Mouse (Mus musculus) lung, postnatal 0 days (tissue): ENCODE data around the gene Stat6. TPM values are rescaled to one million over a fixed set of nuclear protein-coding genes. Genes with fewer than 3 reads are reported as not detected.

ENCODE experiments used
- ATAC-seq: fragments of 200-750 bp; cut with Nextera tagmentation; 2 replicates; pipeline ENCODE4 v1.8.0; 2017; ENCODE audit warnings: moderate library complexity
- DNase-seq: peaks from one replicate; pipeline ENCODE4 v3.0.0-alpha.2; 2016; ENCODE audit warnings: low spot score
- H3K27ac ChIP-seq: fragments of 300-500 bp; sonication (generic); 2 replicates; pipeline ENCODE4 v1.5.1; 2014; ENCODE audit warnings: antibody characterized with exemption, mild to moderate bottlenecking, low read length, mixed read lengths
- H3K27me3 ChIP-seq: fragments of 300-500 bp; sonication (generic); replicated peaks from 2 replicates; pipeline ENCODE4 v1.6.1; 2014; ENCODE audit warnings: low read length, mixed read lengths; ENCODE audit not compliant: insufficient read depth
- H3K36me3 ChIP-seq: fragments of 300-500 bp; sonication (generic); 2 replicates; pipeline ENCODE4 v1.6.1; 2014; ENCODE audit warnings: low read length, mixed read lengths; ENCODE audit not compliant: insufficient read depth
- H3K4me1 ChIP-seq: fragments of 300-500 bp; sonication (generic); 2 replicates; pipeline ENCODE4 v1.6.1; 2014; ENCODE audit warnings: antibody characterized with exemption, low read depth, low read length, mixed read lengths; ENCODE audit not compliant: insufficient read depth
- H3K4me2 ChIP-seq: fragments of 300-500 bp; sonication (generic); replicated peaks from 2 replicates; pipeline ENCODE4 v1.6.1; 2014; ENCODE audit warnings: low read depth, mild to moderate bottlenecking, low read length, moderate library complexity, mixed read lengths
- H3K4me3 ChIP-seq: fragments of 300-500 bp; sonication (generic); 2 replicates; pipeline ENCODE4 v1.5.1; 2014; ENCODE audit warnings: low read depth, low read length
- H3K9ac ChIP-seq: fragments of 300-500 bp; sonication (generic); replicated peaks from 2 replicates; pipeline ENCODE4 v1.6.1; 2014; ENCODE audit warnings: low read depth, mild to moderate bottlenecking
- H3K9me3 ChIP-seq: fragments of 300-500 bp; sonication (generic); 2 replicates; pipeline ENCODE4 v1.6.1; 2016; ENCODE audit warnings: low read length, mixed read lengths
- CTCF ChIP-seq: IDR thresholded peaks from 2 replicates; pipeline ENCODE4 v1.5.1; 2016; ENCODE audit warnings: antibody characterized with exemption, mild to moderate bottlenecking
- EP300 ChIP-seq: IDR thresholded peaks from 2 replicates; pipeline ENCODE4 v1.6.1; 2016; ENCODE audit warnings: antibody characterized with exemption, mild to moderate bottlenecking, control low read depth
- WGBS: fragments of 180-500 bp; shearing (Covaris S2); extraction: QIAGEN DNeasy Blood & Tissue Kit; methylation state at CpG from one replicate; pipeline ENCODE4 v1.1.7; 2014; 5-methylcytosine and 5-hydroxymethylcytosine counted together
- polyA plus RNA-seq: library from polyadenylated mRNA; unstranded; fragments of >200 nt; fragmentation: Nextera tagmentation; extraction: Ambion mirVana; gene quantifications from 2 replicates; pipeline ENCODE4 v1.2.1, GENCODE M21; 2015

The Stat6 gene
- polyA plus RNA-seq, 1 experiment from 2014 or later: 39.1 TPM

DNA sequence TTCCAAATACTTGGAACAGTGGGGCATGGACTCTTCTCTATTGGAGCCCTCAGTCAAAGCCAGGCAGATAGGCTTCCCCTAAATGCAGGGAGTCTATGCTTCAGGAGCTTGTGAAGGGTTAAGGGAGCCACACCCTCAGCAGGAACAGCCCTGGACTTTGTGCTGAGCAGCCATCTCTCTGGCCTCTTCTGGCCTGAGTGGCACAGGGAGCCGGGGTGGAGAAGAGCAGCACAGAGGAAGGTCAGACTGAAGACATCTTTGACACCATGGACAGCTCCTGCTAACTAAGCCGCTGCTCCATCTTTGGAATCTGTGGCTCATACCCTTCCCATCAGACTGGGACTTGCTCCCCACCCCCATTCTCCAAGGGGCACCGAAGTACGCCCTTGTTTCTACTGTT, 60.5 kb downstream of the Stat6 start:
- no peaks in the 10 kb centered on the region for H3K27me3 ChIP-seq
- H3K27ac ChIP-seq: no peak overlapping the region
- DNase-seq (peak; percentile 22), ATAC-seq (no peak)
- TF ChIP-seq CTCF (no peak), EP300 (no peak)
- no peaks in the 10 kb centered on the region for H3K9me3 ChIP-seq
- no peak overlapping the region for H3K4me3 ChIP-seq
- H3K4me1 ChIP-seq: no peaks in the 10 kb centered on the region
- no peak overlapping the region for H3K4me2 ChIP-seq
- no peak overlapping the region for H3K9ac ChIP-seq
- whole genome bisulfite sequencing: 31% methylated on average over 4 of the region's 4 CpGs
- peaks cover 4% of the 10 kb centered on the region; the same call in 1 of the 2 replicates for H3K36me3 ChIP-seq

DNA sequence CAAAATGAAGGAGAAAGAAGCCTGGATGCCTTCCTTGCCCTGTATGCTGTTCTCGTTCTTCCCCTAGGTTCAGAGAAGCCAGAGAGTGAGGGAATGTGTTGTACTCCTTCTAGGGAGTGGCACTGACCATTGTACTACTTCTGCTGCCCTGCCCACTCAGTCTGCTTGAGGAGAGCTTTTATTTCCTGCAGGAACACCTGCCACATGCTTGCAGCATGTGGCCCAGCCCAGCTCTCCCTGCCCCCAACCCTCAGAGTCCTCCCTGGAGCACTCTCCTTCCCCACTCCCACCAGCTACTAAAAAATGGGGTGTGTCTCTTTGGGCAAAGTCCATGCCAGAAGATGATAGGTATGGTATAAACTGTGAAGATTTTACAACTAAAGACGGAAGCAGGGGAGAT, 61.5 kb downstream of the Stat6 start:
- Histone ChIP-seq H3K4me2 (no peak overlapping the region), H3K27ac (no peak overlapping the region), H3K9ac (no peak overlapping the region), H3K9me3 (no peaks in the 10 kb centered on the region), H3K4me1 (no peaks in the 10 kb centered on the region), H3K4me3 (no peak overlapping the region), H3K27me3 (no peaks in the 10 kb centered on the region), H3K36me3 (0 out of 2 replicates have a peak, but pooled peaks cover under 1% of the 10 kb centered on the region)
- DNase-seq: no peak
- ATAC-seq: no peak
- TF ChIP-seq CTCF (no peak), EP300 (no peak)
- 26% methylated on average over 2 of the region's 2 CpGs for WGBS

DNA sequence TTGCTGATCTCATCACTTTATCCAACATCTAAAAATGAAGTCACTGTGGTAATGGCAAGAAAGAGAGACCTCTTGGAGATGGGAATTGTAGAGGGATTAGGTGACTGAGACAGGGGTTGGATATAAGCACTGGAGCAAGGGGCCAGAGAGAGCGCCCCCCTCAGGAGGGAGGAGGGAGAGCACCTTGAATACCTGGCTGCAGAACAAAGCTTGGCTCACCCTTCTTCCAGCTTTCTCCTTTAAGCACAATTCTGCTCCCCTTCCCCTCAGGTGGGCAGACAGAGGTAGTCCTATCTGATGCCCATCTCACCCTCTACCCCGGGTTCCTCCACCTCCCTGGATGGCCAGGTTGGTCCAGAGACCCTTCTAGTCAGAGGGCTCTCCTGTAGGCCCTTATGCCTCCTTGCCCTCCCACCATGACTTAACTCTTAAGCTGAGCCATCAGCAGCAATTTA, 62.0 kb downstream of the Stat6 start, which contains the start of gene Myo1a:
Gene Myo1a, plus strand, starts transcription at position 405 of the 455 bp plus-strand sequence.
- 50% methylated on average over 2 of the region's 2 CpGs for WGBS
- ATAC-seq (no peak), DNase-seq (no peak)
- H3K9ac ChIP-seq: no peak within 1 kb of the TSS
- no peaks in the 10 kb centered on the region for H3K27me3 ChIP-seq
- peak; percentile 10; the same call in 1 of the 2 replicates for TF ChIP-seq CTCF
- no peak for TF ChIP-seq EP300
- no peaks in the 10 kb centered on the region for H3K9me3 ChIP-seq
- H3K4me1 ChIP-seq: no peaks in the 10 kb centered on the region
- H3K27ac ChIP-seq: no peak within 1 kb of the TSS
- no peak within 1 kb of the TSS for H3K4me2 ChIP-seq
- H3K4me3 ChIP-seq: no peak within 1 kb of the TSS
- no peaks in the 10 kb centered on the region for H3K36me3 ChIP-seq

GRCm38 (mm10) chr10:127705783-127706182, 63.0 kb downstream of the Stat6 start:
- H3K9me3 ChIP-seq: no peaks in the 10 kb centered on the region
- H3K4me3 ChIP-seq: no peak overlapping the region
- no peak overlapping the region for H3K9ac ChIP-seq
- no peak for ATAC-seq
- 88% methylated on average over 4 of the region's 4 CpGs for WGBS
- H3K27ac ChIP-seq: no peak overlapping the region
- H3K36me3 ChIP-seq: no peaks in the 10 kb centered on the region
- no peak for DNase-seq
- no peak overlapping the region for H3K4me2 ChIP-seq
- TF ChIP-seq CTCF: no peak
- TF ChIP-seq EP300: no peak
- H3K27me3 ChIP-seq: no peaks in the 10 kb centered on the region
- H3K4me1 ChIP-seq: no peaks in the 10 kb centered on the region

DNA sequence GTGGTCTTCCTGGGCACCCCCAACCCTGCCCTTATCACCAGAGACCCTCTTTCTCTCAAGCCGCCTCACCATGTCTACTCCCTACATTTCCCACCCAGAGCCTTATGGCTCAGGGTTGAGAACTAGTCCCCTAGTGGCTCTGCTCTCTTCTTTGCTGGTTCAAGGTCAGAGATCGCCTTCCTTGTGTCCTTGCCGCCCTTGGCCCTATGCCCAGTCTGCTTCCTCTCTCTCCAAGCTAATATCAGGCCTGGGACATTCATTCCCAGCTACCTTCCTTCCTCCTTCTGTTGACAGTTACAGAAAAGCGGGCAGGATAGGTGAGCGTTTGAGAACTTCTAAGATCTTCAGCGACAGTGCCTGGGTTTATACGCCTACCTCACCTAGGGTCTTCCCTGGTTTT, 64.9 kb downstream of the Stat6 start:
- no peak overlapping the region for H3K27ac ChIP-seq
- ATAC-seq: no peak

DNA sequence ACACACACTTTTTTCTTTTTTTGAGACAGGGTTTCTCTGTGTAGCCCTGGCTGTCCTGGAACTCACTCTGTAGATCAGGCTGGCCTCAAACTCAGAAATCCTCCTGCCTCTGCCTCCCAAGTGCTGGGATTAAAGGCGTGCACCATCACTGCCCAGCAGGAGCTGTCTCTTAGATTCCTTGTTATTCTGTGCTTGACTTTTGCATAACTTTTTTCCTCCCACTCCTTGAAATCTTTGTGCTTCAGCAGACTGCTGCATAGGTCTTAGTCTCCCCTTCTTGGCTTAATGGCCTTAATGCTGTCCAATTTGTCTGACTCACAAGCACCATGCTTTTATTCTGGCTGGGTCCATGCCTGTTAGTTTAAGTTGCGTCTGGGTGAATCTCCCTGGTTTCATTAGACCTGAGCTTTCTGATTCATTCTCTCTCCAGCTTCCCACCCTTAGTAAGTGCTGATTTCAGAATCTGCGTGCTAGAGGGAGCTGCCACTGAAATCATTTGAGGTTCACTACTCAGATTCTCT, 66.1 kb downstream of the Stat6 start:
- WGBS: 84% methylated on average over 3 of the region's 3 CpGs
- DNase-seq: no peak
- H3K9me3 ChIP-seq: no peaks in the 10 kb centered on the region
- no peak overlapping the region for H3K9ac ChIP-seq
- no peaks in the 10 kb centered on the region for H3K4me1 ChIP-seq
- no peak overlapping the region for H3K4me3 ChIP-seq
- H3K4me2 ChIP-seq: no peak overlapping the region
- no peaks in the 10 kb centered on the region for H3K36me3 ChIP-seq
- no peak overlapping the region for H3K27ac ChIP-seq
- TF ChIP-seq CTCF (no peak), EP300 (no peak)
- ATAC-seq: no peak
- no peaks in the 10 kb centered on the region for H3K27me3 ChIP-seq

More for the DNA sequence above, 64.9 kb downstream of the Stat6 start:
- 65% methylated on average over 7 of the region's 7 CpGs for WGBS
- no peak overlapping the region for H3K9ac ChIP-seq
- no peaks in the 10 kb centered on the region for H3K9me3 ChIP-seq
- DNase-seq: no peak
- TF ChIP-seq CTCF (no peak), EP300 (no peak)
- no peaks in the 10 kb centered on the region for H3K36me3 ChIP-seq
- no peaks in the 10 kb centered on the region for H3K27me3 ChIP-seq
- H3K4me3 ChIP-seq: no peak overlapping the region
- no peaks in the 10 kb centered on the region for H3K4me1 ChIP-seq
- no peak overlapping the region for H3K4me2 ChIP-seq

DNA sequence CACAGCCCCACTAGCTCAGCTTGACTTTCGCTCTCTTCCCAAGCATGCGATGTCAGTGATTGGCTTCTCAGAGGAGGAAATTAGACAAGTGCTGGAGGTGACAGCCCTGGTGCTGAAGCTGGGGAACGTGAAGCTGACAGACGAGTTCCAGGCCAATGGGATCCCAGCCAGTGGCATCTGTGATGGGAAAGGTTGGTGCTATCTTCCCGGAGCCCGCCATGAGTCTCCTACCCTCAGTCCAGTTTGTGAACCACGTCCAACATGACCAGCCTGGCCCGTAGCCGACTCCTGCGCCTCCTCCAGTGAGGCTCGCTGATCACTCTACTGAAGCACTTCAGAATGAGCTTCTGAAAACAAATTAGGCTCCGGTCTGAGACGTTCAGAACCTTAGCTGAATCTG, 67.5 kb downstream of the Stat6 start:
- no peak for DNase-seq
- 70% methylated on average over 13 of the region's 13 CpGs for WGBS

More for the DNA sequence above, 67.5 kb downstream of the Stat6 start:
- ATAC-seq: no peak
- H3K9me3 ChIP-seq: no peaks in the 10 kb centered on the region
- no peaks in the 10 kb centered on the region for H3K36me3 ChIP-seq
- no peak for TF ChIP-seq CTCF
- no peaks in the 10 kb centered on the region for H3K27me3 ChIP-seq
- no peak overlapping the region for H3K4me2 ChIP-seq
- no peak overlapping the region for H3K27ac ChIP-seq
- H3K9ac ChIP-seq: no peak overlapping the region
- H3K4me3 ChIP-seq: no peak overlapping the region
- H3K4me1 ChIP-seq: no peaks in the 10 kb centered on the region

Other genes starting within 250 kb of the Stat6 start
- 0.23 and 0.53 TPM in 2 replicates for gene Stac3, start 141.3 kb upstream of the Stat6 start, polyA plus RNA-seq
- 132 and 149 TPM in 2 replicates for gene Ndufa4l2, start 128.0 kb upstream of the Stat6 start, polyA plus RNA-seq
- gene Shmt2, start 120.5 kb upstream of the Stat6 start, polyA plus RNA-seq: 27.1 and 31.0 TPM in 2 replicates
- gene Nxph4, start 108.4 kb upstream of the Stat6 start, polyA plus RNA-seq: 0.44 and 0.60 TPM in 2 replicates
- 71.0 and 75.4 TPM in 2 replicates for gene Lrp1, start 21.8 kb upstream of the Stat6 start, polyA plus RNA-seq
- 5.0 and 6.3 TPM in 2 replicates for gene Nemp1, start 23.9 kb downstream of the Stat6 start, polyA plus RNA-seq
- 7.7 and 8.4 TPM in 2 replicates for gene Nab2, start 25.6 kb downstream of the Stat6 start, polyA plus RNA-seq
- gene Myo1a, start 62.2 kb downstream of the Stat6 start, polyA plus RNA-seq: 0.08 TPM in 2 replicates
- not detected in 2 replicates for gene Tac2, start 81.5 kb downstream of the Stat6 start, polyA plus RNA-seq
- gene Zbtb39, start 96.6 kb downstream of the Stat6 start, polyA plus RNA-seq: 1.7 and 2.0 TPM in 2 replicates
- gene Gpr182, start 108.7 kb downstream of the Stat6 start, polyA plus RNA-seq: 18.6 and 23.2 TPM in 2 replicates
- gene Rdh1, start 116.7 kb downstream of the Stat6 start, polyA plus RNA-seq: 0.07 TPM in 1 of 2 replicates, not detected in the other
- gene Rdh16f1, start 116.8 kb downstream of the Stat6 start, polyA plus RNA-seq: 0.47 TPM in 1 of 2 replicates, not detected in the other
- gene Rdh9, start 133.4 kb downstream of the Stat6 start, polyA plus RNA-seq: 0.10 and 0.27 TPM in 2 replicates
- not detected in 2 replicates for gene Rdh16, start 158.2 kb downstream of the Stat6 start, polyA plus RNA-seq
- gene Rdh19, start 206.9 kb downstream of the Stat6 start, polyA plus RNA-seq: not detected in 2 replicates
- not detected in 2 replicates for gene Rdh16f2, start 223.5 kb downstream of the Stat6 start, polyA plus RNA-seq
- not detected in 2 replicates for gene Rdh7, start 245.8 kb downstream of the Stat6 start, polyA plus RNA-seq